Mouse (Mus musculus) brain, adult 10 weeks (tissue): ENCODE data around the gene Cgas. TPM values are rescaled to one million over a fixed set of nuclear protein-coding genes. Genes with fewer than 3 reads are reported as not detected.

Experiments
- polyA plus RNA-seq: library from polyadenylated mRNA; stranded (reverse); fragments of 350-450 nt; fragmentation: Illumina TruSeq; extraction: RNeasy Lipid Tissue Mini Kit (QIAGEN cat#74804); gene quantifications from one replicate; pipeline ENCODE4 v1.2.3, GENCODE M21; 2015; ENCODE audit warnings: low read depth, low replicate concordance

Gene Cgas
- 0.58 TPM for polyA plus RNA-seq

GRCm38 (mm10) chr9:78442579-78443392 lies at the start of gene Cgas:
Cgas (minus strand) TSS chr9:78443237.

GRCm38 (mm10) chr9:78488890-78489420 lies 45.9 kb upstream of the Cgas start, which contains the start of gene Eef1a1:
Eef1a1 (minus strand) TSS chr9:78489151.

GRCm38 (mm10) chr9:78447973-78448873 lies 5.2 kb upstream of the Cgas start, which contains the start of the genes Mto1 and Gm17324:
Mto1 (plus strand) TSS chr9:78448208.
Gm17324 (minus strand) TSS chr9:78448786.

GRCm38 (mm10) chr9:78395630-78396351 lies 47.2 kb downstream of the Cgas start, which contains the start of gene Ddx43:
Ddx43 (plus strand) TSS chr9:78395777.

Other genes with a start within 250 kb of the Cgas start
- gene Gsta1, start 212.6 kb downstream of the Cgas start, polyA plus RNA-seq: not detected
- not detected for gene Gm3776, start 186.1 kb downstream of the Cgas start, polyA plus RNA-seq
- not detected for gene Gm10639, start 153.3 kb downstream of the Cgas start, polyA plus RNA-seq
- not detected for gene Omt2a, start 128.4 kb downstream of the Cgas start, polyA plus RNA-seq
- not detected for gene Omt2b, start 115.6 kb downstream of the Cgas start, polyA plus RNA-seq
- 0.58 TPM for gene Gsta2, start 87.4 kb downstream of the Cgas start, polyA plus RNA-seq
- gene Dppa5a, start 75.1 kb downstream of the Cgas start, polyA plus RNA-seq: not detected
- not detected for gene Ooep, start 64.5 kb downstream of the Cgas start, polyA plus RNA-seq
- gene Ddx43, start 47.5 kb downstream of the Cgas start, polyA plus RNA-seq: 0.33 TPM
- gene Mto1, start 5.0 kb upstream of the Cgas start, polyA plus RNA-seq: 23.0 TPM
- gene Gm17324, start 5.5 kb upstream of the Cgas start, polyA plus RNA-seq: not detected
- 4,158 TPM for gene Eef1a1, start 45.9 kb upstream of the Cgas start, polyA plus RNA-seq
- gene Slc17a5, start 144.8 kb upstream of the Cgas start, polyA plus RNA-seq: 17.8 TPM
- 1.1 TPM for gene Cd109, start 172.3 kb upstream of the Cgas start, polyA plus RNA-seq